Mouse (Mus musculus): Measurements from ENCODE around the gene Slf1. TPM values are rescaled to one million over a fixed set of nuclear protein-coding genes. Genes with fewer than 3 reads are reported as not detected.
A peak's percentile ranks its signal among the peaks of the same experiment; 100 is the strongest.
"Not testable (repeated sequence)": the region's sequence is repeated elsewhere in the genome, so short reads cannot be mapped to it uniquely, and the experiment has no call there.

The Slf1 gene
- 10 to 100 TPM; 22.2 to 24.4 TPM for total RNA-seq (2021)

- intact Hi-C loops (cut with DNase I) = loop anchor here (10.0 kb wide), 2 partner anchors 1040 to 1070 kb away; no protein-coding TSS in a partner anchor
- peak; percentile 86 to 88 for DNase-seq
These were observed at the start of gene Slf1, which contains the start of gene 2210408I21Rik for GRCm38 (mm10) chr13:77134931-77135620. Gene Slf1 (minus strand): TSS chr13:77135473. Gene 2210408I21Rik (plus strand): TSS chr13:77135540.

- intact Hi-C loops (cut with DNase I) = no loop called here
- DNase-seq = no peak
These were observed 42.7 kb upstream of the Slf1 start for GRCm38 (mm10) chr13:77177931-77178330.

GRCm38 (mm10) chr13:77140890-77141289 is 5.6 kb upstream of the Slf1 start:
- no peak for DNase-seq
- intact Hi-C loops (cut with DNase I) = no loop called here

- intact Hi-C loops (cut with DNase I) = loop anchor here (10.0 kb wide), 2 partner anchors 1039 to 1069 kb away; no protein-coding TSS in a partner anchor
- DNase-seq = no peak
These were observed 328 bp upstream of the Slf1 start for GRCm38 (mm10) chr13:77135621-77135981.

- DNase-seq = no peak
- intact Hi-C loops (cut with DNase I) = loop anchor here (10.0 kb wide), 2 partner anchors 1044 to 1074 kb away; no protein-coding TSS in a partner anchor
These were observed 4.1 kb downstream of the Slf1 start for GRCm38 (mm10) chr13:77131132-77131531.

- no peak for DNase-seq
- intact Hi-C loops (cut with DNase I) = no loop called here
These were observed 7.0 kb downstream of the Slf1 start for GRCm38 (mm10) chr13:77128240-77128639.

GRCm38 (mm10) chr13:77125159-77125558 is 10.1 kb downstream of the Slf1 start:
- no peak for DNase-seq
- intact Hi-C loops (cut with DNase I) = no loop called here

GRCm38 (mm10) chr13:77118695-77119094 is 16.6 kb downstream of the Slf1 start:
- intact Hi-C loops (cut with DNase I) = no loop called here
- DNase-seq = no peak

GRCm38 (mm10) chr13:77107734-77108133 is 27.5 kb downstream of the Slf1 start:
- DNase-seq = no peak
- intact Hi-C loops (cut with DNase I) = no loop called here

GRCm38 (mm10) chr13:77092876-77093275 is 42.4 kb downstream of the Slf1 start:
- DNase-seq; intact Hi-C loops (cut with DNase I): not testable (repeated sequence)

- intact Hi-C loops (cut with DNase I) = no loop called here
- DNase-seq = no peak
These were observed 63.2 kb downstream of the Slf1 start for GRCm38 (mm10) chr13:77072030-77072429.

GRCm38 (mm10) chr13:77068847-77069246 is 66.4 kb downstream of the Slf1 start:
- intact Hi-C loops (cut with DNase I) = no loop called here
- DNase-seq = no peak

- intact Hi-C loops (cut with DNase I) = no loop called here
- no peak for DNase-seq
These were observed 72.1 kb downstream of the Slf1 start for GRCm38 (mm10) chr13:77063221-77063620.

- intact Hi-C loops (cut with DNase I) = loop anchor here (5.0 to 10.0 kb wide), 3 partner anchors 165 to 1153 kb away; no protein-coding TSS in a partner anchor
- no peak for DNase-seq
These were observed 85.5 kb downstream of the Slf1 start for GRCm38 (mm10) chr13:77049736-77050135.

GRCm38 (mm10) chr13:77048461-77048860 is 86.8 kb downstream of the Slf1 start:
- intact Hi-C loops (cut with DNase I) = loop anchor here (5.0 to 10.0 kb wide), 3 partner anchors 166 to 1154 kb away; no protein-coding TSS in a partner anchor
- DNase-seq = no peak

- no peak for DNase-seq
- intact Hi-C loops (cut with DNase I) = loop anchor here (5.0 to 10.0 kb wide), 3 partner anchors 167 to 1155 kb away; no protein-coding TSS in a partner anchor
These were observed 87.9 kb downstream of the Slf1 start for GRCm38 (mm10) chr13:77047179-77047931.

- intact Hi-C loops (cut with DNase I) = loop anchor here (5.0 to 10.0 kb wide), 3 partner anchors 168 to 1156 kb away; no protein-coding TSS in a partner anchor
- DNase-seq = no peak
These were observed 88.9 kb downstream of the Slf1 start for GRCm38 (mm10) chr13:77046416-77046815.

GRCm38 (mm10) chr13:77045375-77045774 is 89.9 kb downstream of the Slf1 start:
- intact Hi-C loops (cut with DNase I) = loop anchor here (5.0 to 10.0 kb wide), 3 partner anchors 169 to 1157 kb away; no protein-coding TSS in a partner anchor
- no peak for DNase-seq

GRCm38 (mm10) chr13:77043375-77043774 is 91.9 kb downstream of the Slf1 start:
- intact Hi-C loops (cut with DNase I) = loop anchor here (10.0 kb wide), 1 partner anchor 171 kb away; no protein-coding TSS in a partner anchor
- no peak for DNase-seq

- DNase-seq = peak; percentile 9 to 15
- intact Hi-C loops (cut with DNase I) = no loop called here
These were observed 105.7 kb downstream of the Slf1 start for GRCm38 (mm10) chr13:77029594-77029993.

- no peak for DNase-seq
- intact Hi-C loops (cut with DNase I) = no loop called here
These were observed 116.4 kb downstream of the Slf1 start for GRCm38 (mm10) chr13:77018851-77019250.

All from heart, postnatal 36 days (tissue).